Mouse (Mus musculus): ENCODE results near the gene Ptprd.

The Ptprd gene

GRCm38 (mm10) chr4:76025571-76026325 lies 2186.0 kb downstream of the Ptprd start:
- DNase-seq (ENCODE audit: low spot score in 2 of 2) = no peak

GRCm38 (mm10) chr4:76024502-76024821 lies 2187.3 kb downstream of the Ptprd start:
- no peak for DNase-seq (ENCODE audit: low spot score in 2 of 2)

- no peak for DNase-seq (ENCODE audit: low spot score in 2 of 2)
Measured at GRCm38 (mm10) chr4:76023756-76024501, 2187.8 kb downstream of the Ptprd start.

- no peak for DNase-seq (ENCODE audit: low spot score in 2 of 2)
Measured at GRCm38 (mm10) chr4:76021670-76022069, 2190.1 kb downstream of the Ptprd start.

- DNase-seq (ENCODE audit: low spot score in 2 of 2) = no peak
Measured at GRCm38 (mm10) chr4:76015026-76015425, 2196.7 kb downstream of the Ptprd start.

- no peak for DNase-seq (ENCODE audit: low spot score in 2 of 2)
Measured at GRCm38 (mm10) chr4:76014151-76014840, 2197.5 kb downstream of the Ptprd start.

- DNase-seq (ENCODE audit: low spot score in 2 of 2) = no peak
Measured at GRCm38 (mm10) chr4:76008580-76008979, 2203.2 kb downstream of the Ptprd start.

GRCm38 (mm10) chr4:76007219-76007618 lies 2204.5 kb downstream of the Ptprd start:
- DNase-seq (ENCODE audit: low spot score in 2 of 2) = no peak

- DNase-seq (ENCODE audit: low spot score in 2 of 2) = no peak
Measured at GRCm38 (mm10) chr4:76006717-76007116, 2205.0 kb downstream of the Ptprd start.

GRCm38 (mm10) chr4:76004161-76004560 lies 2207.6 kb downstream of the Ptprd start:
- DNase-seq (ENCODE audit: low spot score in 2 of 2) = no peak

- DNase-seq (ENCODE audit: low spot score in 2 of 2) = no peak
Measured at GRCm38 (mm10) chr4:76000258-76000657, 2211.5 kb downstream of the Ptprd start.

GRCm38 (mm10) chr4:75995841-75996240 lies 2215.9 kb downstream of the Ptprd start:
- DNase-seq (ENCODE audit: low spot score in 2 of 2) = no peak

GRCm38 (mm10) chr4:75994576-75994975 lies 2217.2 kb downstream of the Ptprd start:
- DNase-seq (ENCODE audit: low spot score in 2 of 2) = no peak

- no peak for DNase-seq (ENCODE audit: low spot score in 2 of 2)
Measured at GRCm38 (mm10) chr4:75993092-75993491, 2218.7 kb downstream of the Ptprd start.

GRCm38 (mm10) chr4:75991621-75992245 lies 2220.0 kb downstream of the Ptprd start:
- DNase-seq (ENCODE audit: low spot score in 2 of 2) = no peak

- DNase-seq (ENCODE audit: low spot score in 2 of 2) = no peak
Measured at GRCm38 (mm10) chr4:75974728-75975127, 2237.0 kb downstream of the Ptprd start.

- no peak for DNase-seq (ENCODE audit: low spot score in 2 of 2)
Measured at GRCm38 (mm10) chr4:75973322-75973721, 2238.4 kb downstream of the Ptprd start.

GRCm38 (mm10) chr4:75969961-75970360 lies 2241.8 kb downstream of the Ptprd start:
- DNase-seq (ENCODE audit: low spot score in 2 of 2) = no peak

- no peak for DNase-seq (ENCODE audit: low spot score in 2 of 2)
Measured at GRCm38 (mm10) chr4:75968618-75969017, 2243.1 kb downstream of the Ptprd start.

GRCm38 (mm10) chr4:75965810-75966209 lies 2246.0 kb downstream of the Ptprd start:
- DNase-seq (ENCODE audit: low spot score in 2 of 2) = no peak

GRCm38 (mm10) chr4:75962916-75963315 lies 2248.8 kb downstream of the Ptprd start:
- DNase-seq (ENCODE audit: low spot score in 2 of 2) = no peak

GRCm38 (mm10) chr4:75961865-75962264 lies 2249.9 kb downstream of the Ptprd start:
- DNase-seq (ENCODE audit: low spot score in 2 of 2) = no peak

Data from frontal cortex, postnatal 25 days (tissue).